Mouse (Mus musculus) spleen, adult 12 weeks (tissue): ENCODE measurements around the gene Tmem218.

Source experiments
- DNase-seq: peaks from one replicate; pipeline ENCODE4 v3.0.0; 2022; ENCODE audit warnings: low spot score

Tmem218 gene

GRCm38 (mm10) chr9:37207929-37208411 is at the start of gene Tmem218:
Gene Tmem218 (plus strand): TSS chr9:37208223.
- DNase-seq = peak; percentile 87

DNA sequence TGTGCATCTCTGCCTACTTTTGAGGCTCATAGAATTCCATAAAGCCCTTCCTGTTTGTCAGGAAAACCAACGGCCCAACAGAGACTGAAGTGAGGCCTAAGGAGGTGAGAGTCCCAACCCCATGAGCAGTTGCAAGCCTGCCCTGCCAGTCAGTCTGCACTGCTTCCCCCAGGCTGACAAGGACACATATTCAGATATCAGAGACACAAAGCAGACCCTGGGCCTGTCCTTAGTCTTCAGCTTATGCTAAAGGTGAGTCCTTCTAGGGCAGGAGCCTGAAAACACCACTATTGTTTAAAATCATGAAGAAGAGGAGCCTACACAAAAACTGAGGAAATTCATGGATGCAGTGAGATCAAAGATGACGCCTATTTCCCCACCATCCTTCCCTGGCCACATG is 47.3 kb upstream of the Tmem218 start:
- no peak for DNase-seq

- no peak for DNase-seq
These were observed 41.1 kb upstream of the Tmem218 start for GRCm38 (mm10) chr9:37166899-37167298.

DNA sequence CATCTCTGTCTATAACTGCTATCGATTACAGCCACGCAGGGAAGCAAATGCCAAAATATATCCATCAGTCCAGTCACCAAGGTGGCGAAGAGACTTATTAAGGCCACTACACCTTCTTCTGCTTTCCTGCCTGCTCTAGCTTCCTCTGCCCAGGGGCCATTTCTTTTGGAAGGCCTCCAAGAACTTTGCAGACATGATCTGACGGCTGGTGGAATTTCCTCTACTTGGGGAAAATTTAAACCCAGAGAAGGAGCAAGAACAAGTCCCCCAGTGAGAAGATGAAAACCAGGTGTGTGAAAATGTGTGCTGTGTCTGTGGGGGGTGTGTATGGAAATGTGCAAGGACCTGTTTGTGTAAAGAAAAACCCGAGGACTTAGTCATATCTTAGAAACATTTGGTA is 34.6 kb upstream of the Tmem218 start:
- DNase-seq = no peak

GRCm38 (mm10) chr9:37176002-37176401 is 32.0 kb upstream of the Tmem218 start:
- DNase-seq = no peak

DNA sequence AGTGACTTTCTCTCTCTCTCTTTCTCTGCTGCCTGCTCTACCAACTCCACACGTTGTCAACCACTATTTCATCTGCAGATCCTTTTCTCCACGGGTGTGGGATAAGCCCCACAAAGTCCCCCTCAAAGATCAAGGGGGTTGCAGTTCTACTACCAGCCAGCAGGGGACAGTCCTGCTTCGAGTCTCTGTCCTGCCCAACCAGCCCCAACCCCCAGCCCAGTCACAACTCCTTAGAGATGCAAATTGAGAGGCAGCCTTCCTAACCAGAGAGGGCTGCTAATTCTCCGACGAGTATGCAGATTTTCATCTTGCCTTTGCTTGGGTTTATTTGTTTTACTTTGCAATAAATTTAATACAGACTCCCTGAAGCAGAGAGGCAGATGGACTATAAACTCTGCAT is 30.9 kb upstream of the Tmem218 start:
- peak; percentile 3 for DNase-seq

DNA sequence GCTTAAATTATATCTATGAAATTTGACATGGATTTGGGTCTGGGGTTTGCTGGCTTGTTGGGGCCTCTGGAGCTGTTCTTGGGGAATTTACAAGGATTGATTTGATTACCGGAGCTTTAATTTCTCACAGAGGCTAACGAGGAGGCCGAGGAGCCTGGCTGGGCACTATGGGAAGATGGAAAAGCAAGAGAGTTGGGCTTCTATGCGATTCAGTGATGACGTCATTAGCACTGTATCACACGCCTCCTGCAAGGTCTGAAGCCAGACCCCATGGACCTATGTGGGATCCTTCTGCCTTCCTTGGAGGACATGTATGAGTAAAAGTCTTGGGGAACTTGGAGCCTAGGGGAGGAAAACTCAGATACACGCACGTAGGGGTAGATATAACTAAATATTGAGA is 30.5 kb upstream of the Tmem218 start:
- no peak for DNase-seq

DNA sequence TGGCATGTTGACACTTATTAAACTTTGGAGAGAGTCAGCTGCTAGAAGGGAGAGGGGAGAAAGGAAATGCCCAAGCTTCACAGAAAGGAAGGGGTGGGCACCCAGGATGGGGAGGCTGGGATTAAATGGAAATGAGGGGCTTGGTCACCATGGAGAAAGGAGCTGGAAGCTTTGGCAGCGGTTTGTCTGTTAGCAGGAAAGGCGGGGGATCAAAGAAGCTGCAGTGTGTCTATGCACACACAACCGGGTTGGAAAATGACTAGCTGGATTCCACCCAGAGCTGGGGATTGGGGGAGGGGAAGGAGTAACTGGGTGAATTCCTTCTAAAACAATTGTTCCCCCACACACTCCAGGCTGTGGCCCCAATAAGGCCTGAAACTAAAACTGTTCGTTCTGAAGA is 29.1 kb upstream of the Tmem218 start:
- DNase-seq = no peak

DNA sequence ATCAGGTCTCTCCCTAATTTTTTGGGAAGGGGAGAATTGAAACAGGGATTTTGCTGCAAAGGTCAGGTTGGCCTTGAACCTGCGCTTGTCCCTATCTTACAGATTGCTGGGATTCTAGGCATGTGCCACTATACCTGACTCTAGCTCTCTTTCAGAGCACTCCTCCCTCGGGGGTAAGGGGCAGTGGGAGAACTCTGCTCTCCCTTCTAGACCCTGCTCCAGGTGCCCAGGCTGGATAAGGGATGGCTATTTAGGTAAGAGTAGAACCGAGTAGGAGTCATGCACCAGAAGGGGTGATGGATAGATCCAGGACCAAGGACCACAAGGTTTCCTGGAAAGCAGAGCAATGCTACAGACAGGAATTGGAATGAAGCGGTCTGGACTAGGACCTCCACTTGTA is 28.4 kb upstream of the Tmem218 start:
- DNase-seq = no peak

GRCm38 (mm10) chr9:37181596-37181995 is 26.4 kb upstream of the Tmem218 start:
- DNase-seq = no peak

DNA sequence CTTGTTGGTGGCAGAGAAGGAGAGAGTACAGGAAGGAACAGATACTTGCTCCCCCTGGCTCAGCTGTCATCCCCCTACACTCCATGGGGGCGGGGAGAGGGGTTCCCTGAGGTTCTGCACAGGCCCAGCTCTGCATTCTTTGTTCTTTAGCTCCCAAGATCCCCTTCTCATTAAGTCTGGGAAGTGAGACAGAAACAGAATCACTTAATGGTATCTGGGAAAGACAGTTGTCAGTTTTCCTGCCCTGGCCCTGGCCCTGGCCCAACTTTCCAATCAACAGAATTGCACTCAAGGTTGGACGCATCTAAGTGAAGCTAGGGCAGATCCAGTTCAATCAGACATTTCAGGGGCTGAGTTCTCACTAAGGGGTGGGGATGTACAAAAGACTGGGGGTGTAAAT is 24.8 kb upstream of the Tmem218 start:
- no peak for DNase-seq

GRCm38 (mm10) chr9:37187407-37187806 is 20.6 kb upstream of the Tmem218 start:
- DNase-seq = no peak

GRCm38 (mm10) chr9:37188024-37188423 is 20.0 kb upstream of the Tmem218 start:
- DNase-seq = no peak

DNA sequence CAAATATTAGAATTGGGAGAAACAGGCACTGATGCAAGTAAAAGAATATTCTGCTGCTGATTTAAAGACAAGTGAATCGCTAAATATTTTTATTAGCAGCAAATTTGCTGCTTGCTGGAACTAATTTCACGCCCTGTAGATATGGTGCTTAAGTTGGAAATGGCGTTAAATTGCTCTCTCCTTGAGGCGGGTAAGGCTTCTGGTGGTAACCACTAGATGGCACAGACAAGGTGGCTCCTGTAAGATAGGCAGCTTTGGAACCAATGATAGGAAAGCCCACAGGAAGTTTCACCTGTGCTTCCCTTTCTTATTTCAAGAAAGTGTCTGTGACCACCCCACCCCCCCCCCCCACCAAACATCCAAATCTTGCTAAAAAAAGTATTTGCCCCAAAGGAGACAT is 11.0 kb upstream of the Tmem218 start:
- DNase-seq = no peak

- no peak for DNase-seq
These were observed 7.6 kb upstream of the Tmem218 start for GRCm38 (mm10) chr9:37200414-37200813.

DNA sequence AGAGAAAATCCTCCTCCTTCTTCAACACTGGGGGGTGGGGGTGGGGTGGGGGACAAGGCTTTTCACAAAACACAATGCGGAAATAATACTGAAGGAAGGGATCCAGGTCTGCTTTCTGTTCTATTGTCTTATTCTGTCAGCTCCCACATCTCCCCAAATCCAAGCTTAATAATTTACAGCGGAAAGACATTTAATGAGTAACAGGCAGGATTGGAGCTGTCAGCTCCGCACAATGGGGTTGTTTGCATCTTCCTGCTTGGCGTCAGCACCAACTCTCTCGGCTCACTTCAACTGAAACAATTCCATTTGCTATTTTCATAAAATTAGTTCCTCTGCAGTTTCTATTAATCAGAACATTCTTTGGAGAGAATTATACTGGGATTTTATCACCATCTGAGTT is 4.1 kb upstream of the Tmem218 start:
- DNase-seq = no peak

- DNase-seq = no peak
These were observed 5.2 kb downstream of the Tmem218 start for GRCm38 (mm10) chr9:37213060-37213738.

DNA sequence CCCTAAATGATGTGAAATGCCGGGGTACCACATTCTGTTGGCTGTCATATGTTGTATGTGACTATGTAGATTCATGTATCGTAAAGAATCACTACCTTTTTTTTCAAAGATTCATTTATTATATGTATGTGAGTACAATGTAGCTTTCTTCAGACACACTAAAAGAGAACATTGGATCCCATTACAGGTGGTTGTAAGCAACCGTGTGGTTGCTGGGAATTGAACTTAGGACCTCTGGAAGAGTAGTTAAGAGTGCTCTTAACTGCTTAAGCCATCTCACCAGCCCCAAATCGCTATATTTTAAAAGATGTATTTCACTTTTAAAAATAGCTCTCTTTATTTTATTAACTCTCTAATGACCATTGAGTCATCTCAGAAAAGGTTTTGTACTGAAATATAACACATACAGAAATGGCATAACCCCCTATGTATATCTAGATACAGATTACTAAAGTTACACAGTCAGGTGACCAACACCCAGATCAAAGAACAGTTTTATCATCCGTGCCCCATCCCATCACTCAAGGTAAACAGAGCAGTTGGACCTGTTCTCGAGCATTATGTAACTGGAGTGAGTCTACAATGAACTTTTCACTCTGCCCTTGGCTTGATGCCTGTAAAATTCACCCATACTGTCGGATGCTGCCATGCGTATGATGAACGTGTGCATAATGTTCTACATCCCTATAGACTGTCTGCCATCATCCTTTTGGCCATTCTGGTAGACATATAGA is 6.5 kb downstream of the Tmem218 start:
- no peak for DNase-seq

DNA sequence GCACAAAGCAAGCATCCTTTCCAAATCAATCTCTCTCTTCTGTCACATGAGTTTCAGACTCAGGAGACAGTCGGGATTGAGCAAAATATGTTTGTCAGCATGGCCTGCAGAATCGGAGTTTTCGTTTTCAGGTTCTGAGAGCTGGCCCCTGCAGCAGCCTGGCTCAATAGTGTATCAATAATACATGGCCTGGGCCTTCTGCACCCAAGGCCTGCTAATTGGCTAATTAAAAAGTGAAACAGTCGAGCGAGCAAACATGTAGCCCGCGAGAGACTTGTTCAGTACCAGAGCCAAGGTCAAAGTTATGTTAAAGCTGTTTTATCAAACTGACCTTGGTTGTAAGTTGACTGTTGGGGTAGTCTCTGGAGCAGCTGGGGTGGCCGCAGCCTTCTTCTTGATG is 12.7 kb downstream of the Tmem218 start:
- no peak for DNase-seq

DNA sequence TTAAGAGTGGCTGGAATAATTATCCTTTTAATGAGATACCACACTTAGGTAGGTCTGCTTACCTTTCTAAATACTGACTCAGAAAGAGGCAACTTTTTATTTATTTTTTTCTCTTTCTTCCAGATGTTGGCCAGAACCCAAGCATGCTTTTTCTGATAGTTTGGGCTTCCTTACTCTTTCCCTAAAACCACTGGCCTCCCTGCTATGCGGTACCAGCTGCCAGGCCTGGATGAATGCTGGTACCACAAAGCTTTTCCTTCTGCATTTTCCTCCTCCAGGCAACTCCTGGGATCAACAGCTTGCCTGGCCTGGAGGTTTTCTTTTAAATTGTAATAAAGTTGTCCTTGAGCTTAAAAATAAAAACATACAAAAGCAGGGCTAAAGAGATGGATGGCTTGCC is 17.6 kb downstream of the Tmem218 start:
- DNase-seq = no peak

GRCm38 (mm10) chr9:37229880-37230325 is 21.9 kb downstream of the Tmem218 start:
- no peak for DNase-seq

DNA sequence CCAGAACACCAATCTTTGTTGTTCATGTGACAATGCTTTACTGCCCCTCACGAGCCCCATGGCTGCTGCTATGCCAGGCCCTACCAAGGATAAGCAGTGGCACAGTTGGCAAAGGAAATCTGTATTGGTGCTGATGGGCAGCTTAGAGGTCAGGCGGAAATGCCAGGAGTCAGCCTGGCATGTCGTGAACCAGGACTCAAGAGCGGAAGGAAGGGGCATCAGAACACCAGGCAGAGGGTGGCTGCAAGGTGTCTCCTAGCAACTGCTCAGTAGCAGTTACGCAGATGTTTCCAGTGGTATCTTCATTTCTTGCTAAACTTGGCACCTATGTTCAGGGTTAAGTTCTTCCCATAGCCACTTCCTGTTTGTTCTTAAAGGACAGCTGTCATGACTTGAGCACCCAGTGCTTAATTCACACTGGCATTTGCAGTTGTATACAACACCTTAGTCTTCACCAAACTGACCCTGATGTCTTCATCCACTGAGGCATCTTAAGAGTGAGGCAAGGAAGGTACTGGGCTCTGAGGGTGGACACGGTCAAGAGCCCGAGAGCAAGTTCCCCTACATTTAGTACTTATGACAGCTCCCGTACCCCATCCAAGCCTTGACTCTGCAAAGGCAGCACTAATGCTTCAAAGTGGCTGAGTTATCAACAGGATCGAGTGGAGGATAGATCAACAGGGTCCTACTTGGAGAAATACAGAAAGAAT is 22.6 kb downstream of the Tmem218 start:
- no peak for DNase-seq
